Mouse (Mus musculus) megakaryocyte, adult 5-6 weeks (primary cell): Measurements from ENCODE around the gene Dynlt1c. TPM values are rescaled to one million over a fixed set of nuclear protein-coding genes. Genes with fewer than 3 reads are reported as not detected.
"Not testable (repeated sequence)": the region's sequence is repeated elsewhere in the genome, so short reads cannot be mapped to it uniquely, and the experiment has no call there.

ENCODE experiments used
- ATAC-seq: 2 replicates; pipeline ENCODE4 v1.8.0; 2016; ENCODE audit warnings: mild to moderate bottlenecking, inconsistent platforms; ENCODE audit not compliant: poor library complexity, severe bottlenecking
- total RNA-seq, 2 experiments: library from RNA; stranded (forward) in 1 of 2; stranded (reverse) in 1 of 2; fragments of 153-499, 151-499 nt in 1 of 2; fragments of 221-1000, 200-1000 nt in 1 of 2; gene quantifications; 2 replicates each; pipeline versions ENCODE4 v1.2.3 to v1.2.4; 2015 to 2017

Dynlt1c gene
- total RNA-seq (2015): 4.7 and 11.7 TPM in 2 replicates
- total RNA-seq (2017): 5.7 and 10.4 TPM in 2 replicates

DNA sequence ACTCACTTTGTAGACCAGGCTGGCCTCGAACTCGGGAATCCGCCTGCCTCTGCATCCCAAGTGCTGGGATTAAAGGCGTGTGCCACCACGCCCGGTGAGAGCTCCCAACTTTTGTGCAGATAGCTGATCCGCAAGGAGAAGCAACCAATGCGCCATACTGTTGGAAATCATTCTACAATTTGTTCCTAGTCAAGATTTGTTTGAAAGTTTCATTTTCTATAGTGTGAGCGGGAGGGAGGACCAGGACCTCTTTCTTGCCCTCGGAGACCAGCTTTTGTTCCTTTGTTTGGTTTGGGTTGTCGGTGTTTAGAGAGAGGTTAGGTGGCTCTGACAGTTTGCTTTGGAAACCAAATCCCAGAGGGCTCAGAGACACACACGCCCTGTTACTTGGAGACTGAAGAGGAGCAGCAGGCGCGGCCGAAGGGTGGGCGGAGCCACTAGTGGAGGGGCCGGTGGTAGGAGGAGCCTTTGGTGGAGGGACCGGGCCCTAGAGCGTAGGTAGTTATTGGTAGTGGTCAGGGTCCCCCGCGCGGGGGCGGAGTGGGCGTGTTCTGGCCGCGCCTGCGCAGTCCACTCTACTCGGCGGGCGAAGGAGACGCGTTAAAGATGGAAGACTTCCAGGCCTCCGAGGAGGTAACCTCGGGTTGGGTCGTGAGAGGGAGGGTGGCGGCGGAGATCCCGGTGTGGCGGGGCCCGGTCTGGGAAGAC is at the start of gene Dynlt1c:
Gene Dynlt1c (plus strand): TSS at position 468 of the 708 bp plus-strand sequence.
- ATAC-seq: peak; percentile 98

DNA sequence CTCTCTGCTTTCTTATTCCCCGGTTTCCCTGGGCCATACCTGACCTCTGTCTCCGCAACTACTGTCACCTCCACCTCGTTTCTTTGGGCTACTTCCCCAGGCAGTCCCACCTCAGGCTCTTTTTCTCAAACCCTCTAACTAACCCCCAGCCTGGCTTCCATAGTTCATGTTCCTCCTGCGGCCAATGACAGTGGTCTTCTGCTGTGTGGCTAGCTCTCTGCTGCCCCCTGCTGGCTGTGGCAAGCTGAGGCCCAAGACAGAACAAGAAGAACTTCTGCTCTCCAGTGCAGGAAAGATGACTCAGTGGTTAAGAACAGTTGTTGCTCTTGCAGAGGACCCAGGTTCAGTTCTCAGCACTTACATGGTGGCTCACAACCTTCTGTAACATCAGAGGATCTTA is 47.7 kb upstream of the Dynlt1c start:
- ATAC-seq: peak; percentile 100

DNA sequence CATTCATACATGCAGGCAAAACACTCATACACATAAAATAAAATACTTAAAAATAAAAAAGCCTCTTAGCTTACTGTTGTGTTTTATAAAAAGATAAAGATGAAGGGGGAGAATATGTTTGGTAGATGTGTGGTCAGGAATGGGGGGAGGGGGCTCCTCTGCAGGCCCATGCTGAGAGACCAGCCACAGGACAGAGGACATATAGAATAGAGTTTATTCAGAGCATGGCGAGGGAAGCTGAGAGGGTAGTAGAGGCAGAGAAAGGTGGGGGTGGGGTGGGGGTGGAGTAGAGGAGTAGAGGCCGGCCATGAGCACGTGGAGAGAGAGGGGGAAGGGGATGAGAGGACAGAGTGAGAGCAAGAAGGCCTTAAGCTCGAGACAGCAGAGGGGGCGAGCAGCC is 47.2 kb upstream of the Dynlt1c start:
- ATAC-seq: not testable (repeated sequence)

DNA sequence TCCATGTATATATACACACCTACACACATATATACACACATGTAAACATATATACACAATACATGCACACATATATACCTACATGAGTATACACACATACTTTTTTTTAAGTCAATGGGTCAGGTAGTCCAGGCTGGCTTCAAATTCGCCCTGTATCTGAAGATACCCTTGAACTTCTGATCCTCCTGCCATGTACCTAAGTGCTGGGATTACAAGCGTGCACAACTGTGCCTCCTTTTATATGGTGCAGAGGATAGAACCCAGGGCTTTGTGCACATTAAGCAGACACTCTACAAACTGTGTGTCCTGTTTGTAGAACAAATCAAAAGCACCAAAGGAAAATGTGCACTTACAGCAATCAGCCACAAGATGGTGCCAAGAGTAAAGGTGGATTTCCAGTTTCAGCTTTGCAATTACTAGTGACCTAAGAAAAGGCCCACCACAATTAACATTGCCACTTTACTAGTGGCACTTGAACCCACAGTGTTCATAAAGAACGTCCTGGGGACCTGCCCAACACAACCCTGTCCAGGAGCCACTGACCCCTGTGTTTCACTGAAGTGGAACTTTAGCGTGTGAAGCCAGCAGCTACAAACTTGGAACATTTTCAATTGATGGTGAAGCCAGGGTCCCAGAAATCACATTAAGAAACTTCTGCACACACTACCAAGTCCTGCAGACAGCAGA is 41.9 kb upstream of the Dynlt1c start:
- ATAC-seq: peak; percentile 80

DNA sequence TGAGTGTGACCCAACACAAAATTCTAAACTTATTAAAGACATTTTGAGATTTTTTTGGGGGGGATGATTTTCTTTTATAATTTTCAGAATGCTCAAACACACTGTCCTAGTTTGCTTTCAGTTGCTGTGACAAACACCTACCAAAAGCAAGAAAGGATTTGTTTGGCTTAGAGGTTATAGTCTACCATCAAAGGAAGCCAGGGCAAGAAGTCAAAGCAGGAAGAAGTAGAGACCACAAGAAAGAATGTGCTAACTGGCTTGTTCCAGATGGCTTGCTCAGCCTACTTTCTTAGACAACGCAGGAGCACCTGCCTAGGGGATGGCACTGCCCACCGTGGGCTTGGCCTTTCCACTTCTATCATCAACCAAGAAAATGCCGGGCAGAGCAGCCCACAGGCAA is 36.6 kb upstream of the Dynlt1c start:
- not testable (repeated sequence) for ATAC-seq

DNA sequence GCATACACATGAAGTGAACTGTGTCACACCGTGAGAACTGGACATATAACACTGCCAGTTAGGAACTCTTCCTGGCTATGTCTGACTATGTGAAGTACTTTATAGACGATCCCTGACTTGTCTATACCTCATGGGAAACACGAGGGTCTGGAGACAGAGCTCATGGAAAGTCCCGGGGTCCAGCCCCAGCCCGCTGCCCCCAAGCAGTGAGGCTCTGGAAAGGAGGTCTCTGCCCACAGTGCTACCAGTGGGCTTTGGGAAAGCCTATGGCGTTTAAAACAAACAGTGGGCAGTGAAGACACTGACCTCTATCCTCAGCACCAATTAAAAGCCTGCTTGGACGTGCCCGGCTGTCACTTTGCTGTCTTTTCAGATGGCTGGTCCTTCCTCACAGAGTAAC is 33.6 kb upstream of the Dynlt1c start:
- not testable (repeated sequence) for ATAC-seq

DNA sequence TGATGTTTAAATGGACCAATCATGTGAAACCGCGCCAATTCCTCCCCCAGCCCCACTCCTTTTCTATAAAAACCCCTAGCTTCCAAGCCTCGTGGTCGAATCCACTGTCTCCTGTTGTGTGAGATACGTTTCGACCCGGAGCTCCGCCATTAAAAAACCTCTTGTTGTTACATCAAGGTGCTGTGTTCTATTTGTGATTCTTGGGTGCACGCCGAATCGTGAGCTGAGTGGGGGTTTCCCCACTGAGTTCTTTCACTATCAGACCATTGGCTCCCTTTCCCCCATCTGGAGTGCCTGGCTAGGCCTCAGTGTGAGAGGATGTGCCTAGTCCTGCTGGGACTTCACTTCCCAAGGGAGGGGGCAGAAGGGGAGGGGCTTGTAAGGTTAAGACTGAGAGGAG is 30.2 kb upstream of the Dynlt1c start:
- ATAC-seq: not testable (repeated sequence)

DNA sequence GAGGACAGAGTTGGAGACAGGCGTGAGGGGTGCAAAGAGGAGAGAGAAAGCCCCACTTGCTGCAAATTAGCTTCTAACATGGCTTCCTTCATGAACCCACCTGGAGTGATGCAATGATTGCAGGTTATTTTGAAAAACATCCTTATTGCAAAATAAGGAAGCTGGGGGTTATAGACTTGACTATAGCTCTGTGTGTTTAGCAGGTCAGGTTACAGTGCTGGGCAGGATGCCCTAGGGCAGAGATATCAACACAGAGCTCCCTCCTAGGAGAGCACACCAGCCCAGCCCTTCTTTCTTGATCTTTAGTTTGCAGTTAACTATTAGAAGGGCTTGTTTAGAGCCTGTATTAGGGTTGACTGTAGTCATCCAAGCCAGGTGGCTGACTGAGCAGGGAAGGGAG is 29.3 kb upstream of the Dynlt1c start:
- ATAC-seq: peak; percentile 87

DNA sequence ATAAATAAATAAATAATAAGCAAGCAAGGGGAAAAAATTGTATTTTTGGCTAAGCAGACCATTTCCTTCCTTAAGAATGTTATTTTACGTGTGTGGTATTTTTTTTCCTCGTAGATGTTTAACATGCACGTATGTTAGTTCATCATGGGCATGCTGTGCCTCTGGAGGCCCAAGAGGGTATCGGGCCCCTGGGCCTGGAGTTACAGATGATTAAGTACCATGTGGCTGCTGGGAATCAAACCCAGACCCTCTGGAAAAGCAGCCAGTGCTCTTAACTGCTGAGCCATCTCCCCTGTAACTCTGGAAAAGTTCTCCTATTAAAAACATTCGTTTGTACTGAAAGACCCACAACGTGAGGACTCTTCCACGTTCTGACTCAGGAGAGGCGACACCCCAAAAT is 26.1 kb upstream of the Dynlt1c start:
- ATAC-seq: not testable (repeated sequence)

DNA sequence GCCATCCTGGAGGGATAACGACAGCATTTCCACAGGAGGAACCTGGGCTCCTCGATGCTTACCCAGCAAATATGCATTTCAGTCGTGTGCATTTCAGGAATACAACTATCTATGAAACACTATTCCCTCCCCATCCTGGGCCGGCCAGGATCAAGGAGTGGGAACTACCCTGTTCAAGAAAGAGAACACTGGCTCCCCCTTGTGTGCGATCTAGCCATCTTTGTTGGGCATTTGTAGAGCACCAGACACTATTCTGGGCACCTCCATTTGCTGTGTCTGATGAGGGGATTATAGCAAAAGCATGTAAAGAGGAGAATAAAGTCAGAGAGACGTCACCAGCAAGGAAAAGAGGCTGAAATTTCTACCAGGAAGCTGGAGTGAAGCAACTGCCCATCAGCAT is 12.8 kb upstream of the Dynlt1c start:
- peak; percentile 54; the same call in 1 of the 2 replicates for ATAC-seq

DNA sequence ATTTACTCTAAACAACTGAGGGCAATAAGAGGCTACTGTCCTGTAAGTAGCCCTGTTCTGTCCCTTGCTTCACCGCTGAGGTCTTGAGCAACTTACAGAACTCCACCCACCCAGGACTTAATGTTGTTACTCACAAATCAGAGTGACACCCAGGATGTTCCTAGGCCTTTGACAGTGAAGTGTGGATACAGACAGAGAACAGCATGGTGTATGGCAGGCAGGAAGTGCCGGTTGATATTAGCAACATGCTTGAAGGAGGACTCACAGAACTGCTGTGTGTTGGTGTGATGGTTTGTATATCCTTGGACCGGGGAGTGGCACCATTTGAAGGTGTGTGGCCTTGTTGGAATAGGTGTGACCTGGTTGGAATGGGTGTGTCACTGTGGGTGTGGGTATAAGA is 9.4 kb upstream of the Dynlt1c start:
- peak; percentile 47 for ATAC-seq

DNA sequence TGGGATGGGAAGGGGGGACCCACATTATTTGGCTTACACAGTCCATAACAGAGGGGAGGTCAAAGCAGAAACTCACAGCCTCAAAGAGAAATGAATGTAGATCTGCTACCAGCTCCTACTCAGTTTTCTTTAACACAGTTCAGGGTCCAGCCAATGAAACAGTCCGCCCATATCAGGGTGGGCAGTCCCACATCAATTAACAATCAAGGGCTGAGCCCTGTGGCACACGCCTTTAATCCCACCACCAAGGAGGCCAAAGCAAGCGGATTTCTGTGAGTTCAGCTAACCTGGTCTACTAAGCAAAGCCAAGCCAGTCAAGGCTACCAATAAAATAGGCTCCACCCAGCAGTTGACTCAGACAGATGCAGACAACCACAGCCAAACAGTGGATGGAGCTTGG is 7.6 kb upstream of the Dynlt1c start:
- ATAC-seq: not testable (repeated sequence)

DNA sequence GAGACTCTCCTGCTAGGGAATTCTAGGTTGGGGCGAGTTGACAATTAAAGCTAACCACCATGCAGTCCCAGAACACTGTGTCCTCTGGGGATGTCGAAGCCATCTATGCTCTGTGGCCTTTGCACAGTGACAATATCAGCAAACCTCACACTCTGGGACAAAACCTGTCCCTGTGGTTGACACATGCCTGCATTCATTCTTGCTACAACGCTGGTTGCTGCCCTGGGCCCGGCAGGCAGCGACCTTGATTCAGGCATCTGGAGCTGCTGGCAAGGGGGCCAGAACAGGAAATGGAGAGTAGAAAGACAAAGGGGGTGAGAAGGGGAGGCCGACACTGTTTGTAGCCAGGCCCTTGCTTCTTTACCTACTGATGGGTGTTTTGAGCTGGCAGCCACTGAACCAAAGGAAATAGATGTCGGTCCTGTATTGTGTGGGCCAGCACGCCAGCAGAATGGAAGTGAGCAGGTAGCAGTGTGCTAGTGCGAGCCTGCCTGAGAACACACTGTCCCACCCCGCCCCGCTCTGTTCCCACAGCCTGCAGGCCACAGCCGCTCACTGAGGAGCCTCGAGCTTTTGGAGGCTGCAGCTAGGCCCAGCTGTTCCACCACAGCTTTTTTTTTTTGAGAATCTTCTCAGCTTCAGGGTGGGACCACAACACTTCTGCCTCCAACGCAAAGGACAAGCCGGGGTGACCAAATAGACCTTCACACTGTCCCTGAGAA is 5.5 kb upstream of the Dynlt1c start:
- ATAC-seq: peak; percentile 28

DNA sequence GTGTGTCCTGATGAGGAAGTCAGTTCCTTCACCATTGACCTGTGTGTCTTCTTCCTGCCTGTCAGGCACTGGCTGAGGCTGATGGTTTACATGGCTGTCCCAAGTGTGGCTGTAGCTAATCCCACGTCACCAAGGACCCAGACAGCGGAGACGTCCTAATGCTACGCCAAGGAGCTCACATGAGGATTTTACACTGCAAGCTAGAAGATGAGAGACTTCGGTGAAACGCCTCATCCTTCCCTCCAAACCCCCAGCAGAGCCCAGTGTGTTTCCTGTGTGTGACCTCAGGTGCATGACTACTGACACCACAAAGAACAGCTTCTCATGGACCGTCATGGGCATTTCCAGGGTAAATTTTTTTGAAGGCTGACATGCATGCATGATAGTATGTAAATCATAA is 3.1 kb upstream of the Dynlt1c start:
- ATAC-seq: not testable (repeated sequence)

DNA sequence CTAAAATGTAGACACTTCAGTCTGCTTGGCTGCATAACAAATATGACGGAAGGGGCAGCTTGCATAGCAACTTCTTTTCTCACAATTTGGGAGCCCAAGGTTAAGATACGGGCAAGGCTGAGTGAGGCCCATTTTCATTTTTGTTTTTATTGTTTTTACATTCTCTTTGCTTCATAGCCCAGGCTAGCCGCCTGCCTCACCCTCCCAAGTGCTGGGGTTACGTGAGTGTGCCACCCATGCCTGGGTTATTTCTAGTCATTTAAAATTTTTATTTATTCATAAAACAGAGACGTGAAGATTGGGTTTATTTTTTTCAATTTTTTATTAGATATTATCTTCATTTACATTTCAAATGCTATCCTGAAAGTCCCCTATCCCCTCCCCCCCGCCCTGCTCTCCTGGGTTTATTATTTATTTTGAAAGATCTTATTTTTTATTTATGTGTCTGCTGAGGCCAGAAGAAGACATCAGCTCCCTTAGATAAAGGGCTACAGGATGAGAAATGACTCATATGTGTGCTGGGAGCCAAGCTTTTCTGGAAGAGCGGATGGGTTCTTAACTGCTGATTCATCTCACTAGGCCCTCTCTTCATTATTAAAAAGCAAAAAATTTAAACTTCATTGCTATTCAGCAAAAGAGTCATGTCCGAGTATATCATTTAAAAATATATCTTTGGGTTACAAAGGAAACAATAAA is 1.1 kb upstream of the Dynlt1c start:
- ATAC-seq: not testable (repeated sequence)

DNA sequence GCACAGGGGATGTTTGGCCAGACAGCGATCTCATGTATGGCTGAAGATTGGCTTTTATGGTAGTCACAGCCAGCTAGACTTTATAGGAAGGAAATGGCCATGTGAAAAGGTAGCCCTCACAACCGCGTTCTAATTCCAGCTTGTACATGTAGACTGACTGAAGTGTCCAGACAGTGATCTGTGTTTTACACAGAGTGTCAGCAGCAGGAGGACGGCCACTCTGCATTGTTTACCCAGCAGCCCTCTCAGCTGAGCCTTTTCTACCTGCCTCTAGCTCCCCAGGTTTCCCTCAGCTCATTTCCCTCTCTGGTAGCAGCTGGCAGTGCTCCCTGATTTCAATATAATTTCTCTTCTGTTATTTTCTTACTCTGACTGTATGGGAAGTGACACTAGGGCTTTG is 734 bp downstream of the Dynlt1c start:
- ATAC-seq: peak; percentile 43

DNA sequence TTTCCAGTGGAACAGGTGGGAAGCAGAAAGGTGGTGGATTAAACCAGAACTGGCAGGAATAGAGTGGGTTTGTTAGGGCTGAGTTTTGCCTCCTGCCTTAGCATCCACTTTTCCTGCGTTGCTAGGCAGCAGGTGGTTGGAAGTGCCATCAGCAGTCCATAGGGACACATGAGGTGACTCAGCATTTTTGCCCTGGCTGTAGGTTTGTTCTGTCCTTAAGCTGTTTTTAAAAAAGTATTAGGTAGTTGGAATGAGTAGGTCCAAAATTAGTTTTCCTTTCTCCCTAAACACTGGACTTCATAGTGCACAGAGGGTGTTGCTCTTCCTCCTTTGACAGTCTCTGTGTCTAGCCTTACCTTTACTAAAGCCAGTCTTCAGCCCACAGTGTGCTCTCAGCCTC is 3.9 kb downstream of the Dynlt1c start:
- not testable (repeated sequence) for ATAC-seq

DNA sequence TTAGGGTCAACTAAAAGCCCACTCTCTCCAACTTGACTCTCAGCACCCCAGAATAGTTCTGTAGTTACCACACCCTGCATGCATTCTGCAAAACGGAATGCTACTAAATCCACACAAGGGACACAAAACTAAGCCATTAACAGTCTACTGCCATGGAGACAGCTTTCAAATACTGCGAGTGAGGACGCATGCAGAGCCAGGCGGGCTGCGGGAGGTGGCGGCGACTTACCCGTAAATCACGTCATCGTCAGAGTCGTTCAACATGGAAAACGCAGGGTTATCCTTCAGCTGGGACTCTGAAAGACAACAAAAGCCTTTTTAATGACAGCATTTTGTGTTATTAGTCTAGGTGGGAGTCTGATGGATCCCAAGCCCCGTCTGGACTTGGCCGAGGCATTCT is 12.1 kb downstream of the Dynlt1c start:
- ATAC-seq: not testable (repeated sequence)

DNA sequence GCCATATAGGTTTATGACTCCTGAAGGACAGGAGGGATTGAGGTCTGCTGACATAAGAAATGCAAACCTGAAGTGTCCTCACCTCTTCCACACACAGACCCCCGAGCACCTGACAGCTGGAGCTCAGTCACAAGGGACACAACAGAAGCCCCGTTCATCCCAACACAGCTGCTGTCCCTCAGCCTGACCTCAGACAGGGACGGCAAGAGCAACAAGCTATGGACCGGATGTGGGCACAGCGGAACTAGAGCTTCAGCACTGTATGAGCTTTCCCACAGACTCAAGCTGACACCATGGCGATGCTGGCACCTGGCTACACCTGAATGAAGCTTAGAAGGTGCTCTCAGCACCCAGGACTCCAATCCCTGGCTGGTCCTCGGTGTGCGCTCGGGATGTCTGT is 12.8 kb downstream of the Dynlt1c start:
- ATAC-seq: not testable (repeated sequence)

DNA sequence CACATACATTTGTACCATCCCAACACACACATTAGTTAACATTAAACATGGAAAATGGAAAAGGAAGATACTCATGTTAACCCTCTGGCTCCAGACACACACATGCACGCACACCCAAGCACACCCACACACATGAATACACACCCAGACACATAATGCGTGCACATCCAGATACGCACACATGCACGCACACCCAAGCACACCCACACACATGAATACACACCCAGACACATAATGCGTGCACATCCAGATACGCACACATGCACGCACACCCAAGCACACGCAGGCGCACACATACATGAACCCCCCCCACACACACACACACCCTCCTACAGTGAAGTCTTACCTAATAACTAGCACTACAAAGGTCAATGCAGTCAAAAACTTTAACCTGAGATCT is 15.3 kb downstream of the Dynlt1c start:
- not testable (repeated sequence) for ATAC-seq
